Comparison of ENCODE assay signal across 8 mouse cellular contexts in genomic region chr2:72728699-72729098, GRCm38 (mm10).
DNase-seq lines count a peak whose midpoint lies in the region; ATAC-seq lines count a peak whose summit lies in the region.

No protein-coding gene starts in this region.

- H3K4me2 ChIP-seq in midbrain, embryonic 11.5 days = no peak overlapping the region
- H3K4me2 ChIP-seq in midbrain, embryonic 15.5 days = no peak overlapping the region
- H3K4me2 ChIP-seq in neural tube, embryonic 11.5 days (ENCODE audit: low read depth) = no peak overlapping the region
- H3K4me2 ChIP-seq in forebrain, embryonic 12.5 days = no peak overlapping the region

- no peak overlapping the region for H3K9ac ChIP-seq in midbrain, embryonic 11.5 days (ENCODE audit: low read length)
- H3K9ac ChIP-seq in midbrain, embryonic 15.5 days = no peak overlapping the region
- no peak overlapping the region for H3K9ac ChIP-seq in neural tube, embryonic 11.5 days (ENCODE audit: low read length)
- H3K9ac ChIP-seq in forebrain, embryonic 12.5 days = no peak overlapping the region

- intact Hi-C loops in gastrocnemius, postnatal 14 days (cut with DNase I; ENCODE audit: low total_unique reads) = no loop called here

- no peak overlapping the region for H3K4me3 ChIP-seq in midbrain, embryonic 11.5 days (ENCODE audit: low read depth, low read length)
- H3K4me3 ChIP-seq in midbrain, embryonic 15.5 days = no peak overlapping the region
- no peak overlapping the region for H3K4me3 ChIP-seq in neural tube, embryonic 11.5 days (ENCODE audit: low read depth, low read length)
- H3K4me3 ChIP-seq in forebrain, embryonic 12.5 days (replicated peaks) = no peak overlapping the region

- no peak for ATAC-seq in midbrain, embryonic 11.5 days (ENCODE audit: low FRiP score)
- ATAC-seq in midbrain, embryonic 15.5 days (replicated peaks) = no peak
- ATAC-seq in neural tube, embryonic 11.5 days (ENCODE audit: insufficient read depth, low FRiP score, low TSS enrichment) = no peak
- no peak for ATAC-seq in forebrain, embryonic 12.5 days (ENCODE audit: low FRiP score)

- H3K27ac ChIP-seq in midbrain, embryonic 11.5 days (ENCODE audit: low read depth, low read length) = no peak overlapping the region
- H3K27ac ChIP-seq in midbrain, embryonic 15.5 days = no peak overlapping the region
- no peak overlapping the region for H3K27ac ChIP-seq in neural tube, embryonic 11.5 days (ENCODE audit: low read depth, low read length)
- no peak overlapping the region for H3K27ac ChIP-seq in forebrain, embryonic 12.5 days

- no peaks in the 10 kb centered on the region for H3K9me3 ChIP-seq in midbrain, embryonic 11.5 days (ENCODE audit: control insufficient read depth, low read length)
- no peaks in the 10 kb centered on the region for H3K9me3 ChIP-seq in midbrain, embryonic 15.5 days
- no peaks in the 10 kb centered on the region for H3K9me3 ChIP-seq in neural tube, embryonic 11.5 days (ENCODE audit: control insufficient read depth, low read length)
- no peaks in the 10 kb centered on the region for H3K9me3 ChIP-seq in forebrain, embryonic 12.5 days

- H3K27me3 ChIP-seq in midbrain, embryonic 11.5 days (ENCODE audit: control insufficient read depth, insufficient read depth, low read length) = no peaks in the 10 kb centered on the region
- H3K27me3 ChIP-seq in midbrain, embryonic 15.5 days (replicated peaks) = no peaks in the 10 kb centered on the region
- H3K27me3 ChIP-seq in neural tube, embryonic 11.5 days (ENCODE audit: control insufficient read depth, insufficient read depth, low read length) = no peaks in the 10 kb centered on the region
- H3K27me3 ChIP-seq in forebrain, embryonic 12.5 days = no peaks in the 10 kb centered on the region

- no peaks in the 10 kb centered on the region for H3K36me3 ChIP-seq in midbrain, embryonic 11.5 days (ENCODE audit: control insufficient read depth, insufficient read depth, low read length)
- H3K36me3 ChIP-seq in midbrain, embryonic 15.5 days (replicated peaks) = no peaks in the 10 kb centered on the region
- no peaks in the 10 kb centered on the region for H3K36me3 ChIP-seq in neural tube, embryonic 11.5 days (ENCODE audit: control insufficient read depth, insufficient read depth, low read length)
- no peaks in the 10 kb centered on the region for H3K36me3 ChIP-seq in forebrain, embryonic 12.5 days (replicated peaks)

- DNase-seq in midbrain, embryonic 11.5 days (ENCODE audit: low spot score, missing footprints) = peak; percentile 89
- peak; percentile 27 for DNase-seq in Muller cell, postnatal 12 days (ENCODE audit: inconsistent ontology term)
- peak; percentile 16 for DNase-seq in cerebellum, adult 11 months
- peak; percentile 69 for DNase-seq in gastrocnemius, postnatal 14 days
- peak; percentile 8 to 32 for DNase-seq in left cerebral cortex, adult 18-20 months (ENCODE audit: low spot score in 2 of 2)
- peak; percentile 48 for DNase-seq in neural tube, embryonic 11.5 days (ENCODE audit: low spot score)

- WGBS in midbrain, embryonic 11.5 days = 52% methylated on average over 3 of the region's 3 CpGs
- whole genome bisulfite sequencing in midbrain, embryonic 15.5 days = 52% methylated on average over 3 of the region's 3 CpGs
- 60% methylated on average over 3 of the region's 3 CpGs for WGBS in neural tube, embryonic 11.5 days
- 56% methylated on average over 3 of the region's 3 CpGs for WGBS in forebrain, embryonic 12.5 days

- no peaks in the 10 kb centered on the region for H3K4me1 ChIP-seq in midbrain, embryonic 11.5 days (ENCODE audit: control insufficient read depth, insufficient read depth, low read length)
- no peaks in the 10 kb centered on the region for H3K4me1 ChIP-seq in midbrain, embryonic 15.5 days
- no peaks in the 10 kb centered on the region for H3K4me1 ChIP-seq in neural tube, embryonic 11.5 days (ENCODE audit: control insufficient read depth, insufficient read depth, low read length)
- H3K4me1 ChIP-seq in forebrain, embryonic 12.5 days = no peaks in the 10 kb centered on the region

Comparison
In these comparisons a context has a peak if more than half of its experiments do, and no peak if none do; other contexts are left out.
1. DNase-seq: peak in every context shown above with its lines; median percentile 89 in midbrain, embryonic 11.5 days; 69 in gastrocnemius, postnatal 14 days; 48 in neural tube, embryonic 11.5 days; 27 in Muller cell, postnatal 12 days; 20 in left cerebral cortex, adult 18-20 months; 16 in cerebellum, adult 11 months.